Mouse (Mus musculus): ENCODE measurements around the gene Foxl1.

The Foxl1 gene

DNA sequence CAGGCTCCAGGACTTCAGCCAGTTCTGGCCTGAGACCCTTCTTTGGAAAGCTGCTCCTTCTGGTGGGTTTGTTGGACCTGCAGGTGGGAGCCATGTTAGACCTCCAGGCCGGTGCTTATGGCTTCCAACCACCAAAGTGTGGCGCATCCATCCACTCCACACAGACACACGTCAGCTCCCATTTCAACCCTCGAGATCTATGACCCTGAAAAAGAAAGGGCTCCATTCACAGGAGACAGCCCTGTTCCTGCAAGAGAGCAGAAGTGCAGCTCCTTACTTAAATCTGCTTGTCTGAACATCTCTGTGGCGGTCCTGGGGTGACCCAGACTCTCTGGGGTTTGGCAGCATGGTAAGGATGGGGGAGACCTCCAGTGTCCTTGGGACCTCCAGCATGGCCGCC lies 34.2 kb upstream of the Foxl1 start:
- DNase-seq = no peak

DNA sequence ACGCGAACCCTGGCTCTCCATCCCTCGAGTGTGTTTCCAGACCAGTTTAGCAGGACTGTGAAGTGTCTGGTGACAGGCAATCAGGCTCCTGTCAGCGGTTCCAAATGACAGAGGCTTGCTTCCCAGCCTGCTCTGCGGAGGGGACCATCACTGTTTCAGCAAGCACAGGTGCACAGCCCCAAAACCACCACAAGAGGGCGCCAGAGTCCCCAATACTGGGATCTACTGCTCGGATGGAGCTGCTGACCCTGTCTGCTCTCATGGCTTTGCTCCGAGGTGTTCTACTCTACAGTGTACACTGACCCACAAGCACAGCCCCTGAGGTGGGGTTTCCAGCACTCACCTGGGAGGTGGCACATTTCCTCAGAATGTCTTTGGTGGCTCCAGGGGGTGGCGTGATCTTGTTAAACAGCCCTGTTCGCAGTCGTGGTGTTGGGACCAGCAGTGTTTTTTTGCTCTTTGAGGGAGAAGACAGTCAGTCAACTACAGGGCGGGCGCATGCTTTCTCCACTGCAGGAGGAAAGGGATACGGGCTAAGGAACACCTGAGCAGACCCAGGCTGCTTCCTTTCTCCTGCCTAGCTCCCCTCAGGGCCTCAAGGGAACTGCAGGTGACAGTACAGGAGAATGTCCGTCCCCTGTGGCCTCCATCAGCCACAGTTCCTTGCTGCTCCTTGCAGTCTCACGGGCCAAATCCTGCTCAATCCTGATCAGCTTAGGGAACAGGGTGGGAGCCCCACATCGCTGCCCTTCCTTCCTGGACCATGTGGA lies 23.5 kb upstream of the Foxl1 start:
- peak; percentile 87 for DNase-seq

DNA sequence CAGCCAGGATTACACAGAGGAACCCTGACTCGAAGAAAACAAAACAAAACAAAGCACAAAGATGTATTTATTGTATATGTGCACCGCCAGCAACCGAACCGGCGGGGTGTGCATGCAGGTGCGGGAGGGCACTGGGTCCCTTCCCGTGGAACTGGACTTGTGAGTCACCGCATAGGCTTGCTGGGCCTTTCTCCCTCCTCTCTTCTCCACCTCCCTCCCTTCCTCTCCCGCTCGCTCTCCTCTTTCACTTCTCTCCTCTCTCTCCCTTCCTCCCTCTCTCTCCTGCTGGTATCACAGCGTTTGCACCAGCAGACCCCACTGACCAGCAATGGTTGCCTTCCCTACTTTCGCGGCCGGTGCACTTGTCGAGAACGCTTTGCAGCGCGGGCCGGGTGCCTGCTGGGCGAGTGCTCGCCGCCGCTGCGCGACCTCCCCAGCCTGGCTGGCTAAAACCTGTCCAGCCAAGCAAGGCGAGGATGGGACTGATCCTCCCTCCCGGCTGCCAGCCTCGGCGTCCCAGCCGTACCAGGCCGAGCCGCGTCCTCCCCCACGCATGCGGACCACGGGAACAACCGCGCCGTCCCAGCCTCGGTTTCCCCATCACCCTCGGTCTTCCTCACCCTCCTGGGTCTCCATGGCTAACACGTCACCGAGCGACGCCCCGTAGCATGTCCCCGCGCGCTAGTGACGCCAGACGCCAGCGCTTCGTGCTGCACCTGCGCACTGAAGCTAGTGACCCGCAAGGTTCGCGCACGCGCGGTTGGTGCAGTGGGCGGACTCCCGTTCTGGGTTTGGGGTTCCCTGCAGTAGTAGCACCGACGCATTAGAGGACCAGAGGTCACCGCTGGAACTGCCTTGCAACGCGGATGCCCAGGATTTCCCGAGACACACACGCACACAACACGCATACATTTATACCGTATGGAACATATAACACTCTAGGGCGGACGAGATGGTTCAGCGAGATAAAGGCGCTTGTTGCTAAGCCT lies 19.8 kb upstream of the Foxl1 start, which contains the start of gene Mthfsd:
Mthfsd (minus strand) TSS at position 725 of the 989 bp plus-strand sequence.
- DNase-seq = peak; percentile 99

DNA sequence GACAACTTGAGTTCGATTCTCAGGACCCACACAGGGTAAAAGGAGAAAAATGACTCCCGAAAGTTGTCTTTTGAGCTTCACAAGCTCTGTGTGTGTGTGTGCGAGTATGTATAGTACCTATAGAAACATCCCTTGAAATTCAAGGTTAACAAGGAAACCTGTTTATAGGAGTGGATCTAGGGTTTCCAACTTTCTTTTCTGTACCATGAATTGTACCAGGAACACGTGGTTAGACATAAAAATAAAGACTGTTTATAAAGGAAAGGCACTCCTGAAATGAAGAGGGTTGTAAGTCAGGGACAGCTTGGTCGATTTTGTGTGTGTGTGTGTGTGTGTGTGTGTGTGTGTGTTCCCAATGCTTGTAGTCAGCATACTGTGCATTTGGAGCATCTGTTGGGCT lies 19.1 kb upstream of the Foxl1 start:
- DNase-seq = no peak

DNA sequence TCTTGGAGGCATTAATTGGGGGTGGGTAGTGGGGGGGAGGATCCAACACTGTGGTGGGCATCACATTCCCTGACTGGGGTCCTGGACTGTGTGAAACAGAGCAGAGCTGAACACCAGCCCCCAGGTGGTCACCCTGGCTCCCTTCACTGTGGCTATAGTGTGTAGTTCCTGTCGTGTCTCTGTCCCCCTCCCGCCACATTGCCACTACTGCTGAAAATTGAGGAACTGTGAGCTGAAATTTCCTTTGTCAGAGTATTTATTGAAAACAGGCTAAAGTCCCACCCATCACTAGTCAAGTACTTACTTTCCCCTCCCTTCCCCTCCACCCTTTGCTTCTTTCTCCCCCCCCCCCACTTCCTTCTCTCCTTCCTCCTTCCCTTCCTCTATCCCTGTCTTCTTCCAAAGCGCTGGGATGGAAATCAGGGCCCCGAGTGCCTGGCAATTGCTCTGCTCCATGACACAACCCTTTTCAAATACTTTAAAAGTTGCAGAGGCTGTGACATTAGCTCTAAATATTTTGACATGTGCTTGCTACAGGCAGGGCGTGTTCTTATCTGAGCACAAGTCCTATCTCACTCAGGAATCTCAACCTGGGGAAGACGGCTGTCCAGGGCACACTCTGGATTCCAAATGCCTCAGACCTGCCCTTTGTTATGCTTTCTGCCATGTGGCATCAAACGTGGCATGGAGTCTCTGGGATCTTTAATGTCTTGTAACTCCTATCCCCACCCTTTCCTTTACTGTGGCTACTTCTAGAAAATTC lies 16.4 kb upstream of the Foxl1 start:
- no peak for DNase-seq

DNA sequence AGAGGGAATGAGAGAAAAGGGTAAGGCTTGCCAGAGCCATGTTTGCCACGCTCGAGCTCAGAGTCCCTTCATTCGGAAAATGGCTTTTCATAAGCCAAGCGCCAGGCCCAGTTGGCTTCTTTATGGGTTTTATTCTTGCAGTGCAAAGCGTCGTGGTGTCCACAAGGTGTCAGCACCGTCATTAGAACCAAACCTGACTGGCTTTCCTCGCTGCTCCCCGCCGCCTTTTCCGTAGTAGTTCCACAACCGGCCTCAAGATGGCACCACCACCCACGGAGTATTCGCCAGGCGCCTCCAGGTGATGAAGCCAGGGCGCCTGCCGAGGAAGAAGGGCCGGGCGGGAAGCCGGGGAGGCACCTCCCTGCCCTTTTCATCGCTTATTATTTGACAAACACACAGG lies 14.5 kb upstream of the Foxl1 start:
- peak; percentile 92 for DNase-seq

DNA sequence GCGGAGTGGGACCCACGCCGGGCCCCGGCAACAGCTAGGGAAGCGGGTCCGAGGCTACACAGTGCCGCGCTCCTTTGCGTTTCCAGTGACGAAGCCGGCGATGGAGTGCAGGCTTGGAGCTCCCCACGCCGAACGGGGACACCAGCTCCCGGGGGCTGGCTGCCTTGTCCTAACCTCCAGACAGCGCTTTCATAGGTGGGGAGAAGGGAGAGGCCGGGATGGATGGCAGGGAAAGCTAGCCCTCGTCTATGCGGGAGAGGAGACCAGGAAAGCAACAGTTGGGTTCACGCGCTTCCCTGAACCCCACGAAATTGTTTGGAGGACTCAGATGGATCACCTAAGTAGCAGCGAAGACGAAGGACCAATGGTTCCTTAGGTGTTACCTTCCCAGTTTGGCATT lies 12.6 kb upstream of the Foxl1 start:
- peak; percentile 42 for DNase-seq

DNA sequence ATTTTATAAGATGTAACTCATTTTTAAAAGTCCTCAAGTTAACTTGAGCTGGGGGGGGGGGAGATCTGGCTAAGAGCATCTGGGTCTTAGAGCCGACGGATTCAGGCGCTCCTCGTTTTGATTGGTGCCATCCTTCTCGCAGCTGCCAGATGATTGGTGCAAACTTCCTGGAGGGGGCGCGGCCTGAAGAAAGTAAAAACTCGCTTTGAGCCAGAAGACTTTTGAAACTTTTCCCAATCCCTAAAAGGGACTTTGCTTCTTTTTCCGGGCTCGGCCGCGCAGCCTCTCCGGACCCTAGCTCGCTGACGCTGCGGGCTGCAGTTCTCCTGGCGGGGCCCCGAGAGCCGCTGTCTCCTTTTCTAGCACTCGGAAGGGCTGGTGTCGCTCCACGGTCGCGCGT lies 11.8 kb upstream of the Foxl1 start, which contains the start of gene Foxc2:
Foxc2 (plus strand) TSS at position 224 of the 400 bp plus-strand sequence.
- peak; percentile 94 for DNase-seq

DNA sequence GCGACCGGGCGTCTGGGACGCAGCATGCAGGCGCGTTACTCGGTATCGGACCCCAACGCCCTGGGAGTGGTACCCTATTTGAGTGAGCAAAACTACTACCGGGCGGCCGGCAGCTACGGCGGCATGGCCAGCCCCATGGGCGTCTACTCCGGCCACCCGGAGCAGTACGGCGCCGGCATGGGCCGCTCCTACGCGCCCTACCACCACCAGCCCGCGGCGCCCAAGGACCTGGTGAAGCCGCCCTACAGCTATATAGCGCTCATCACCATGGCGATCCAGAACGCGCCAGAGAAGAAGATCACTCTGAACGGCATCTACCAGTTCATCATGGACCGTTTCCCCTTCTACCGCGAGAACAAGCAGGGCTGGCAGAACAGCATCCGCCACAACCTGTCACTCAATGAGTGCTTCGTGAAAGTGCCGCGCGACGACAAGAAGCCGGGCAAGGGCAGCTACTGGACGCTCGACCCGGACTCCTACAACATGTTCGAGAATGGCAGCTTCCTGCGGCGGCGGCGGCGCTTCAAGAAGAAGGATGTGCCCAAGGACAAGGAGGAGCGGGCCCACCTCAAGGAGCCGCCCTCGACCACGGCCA lies 11.1 kb upstream of the Foxl1 start:
- peak; percentile 69 for DNase-seq

DNA sequence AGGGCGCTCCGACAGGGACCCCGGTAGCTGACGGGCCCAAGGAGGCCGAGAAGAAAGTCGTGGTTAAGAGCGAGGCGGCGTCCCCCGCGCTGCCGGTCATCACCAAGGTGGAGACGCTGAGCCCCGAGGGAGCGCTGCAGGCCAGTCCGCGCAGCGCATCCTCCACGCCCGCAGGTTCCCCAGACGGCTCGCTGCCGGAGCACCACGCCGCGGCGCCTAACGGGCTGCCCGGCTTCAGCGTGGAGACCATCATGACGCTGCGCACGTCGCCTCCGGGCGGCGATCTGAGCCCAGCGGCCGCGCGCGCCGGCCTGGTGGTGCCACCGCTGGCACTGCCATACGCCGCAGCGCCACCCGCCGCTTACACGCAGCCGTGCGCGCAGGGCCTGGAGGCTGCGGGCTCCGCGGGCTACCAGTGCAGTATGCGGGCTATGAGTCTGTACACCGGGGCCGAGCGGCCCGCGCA lies 10.5 kb upstream of the Foxl1 start:
- DNase-seq = peak; percentile 71

DNA sequence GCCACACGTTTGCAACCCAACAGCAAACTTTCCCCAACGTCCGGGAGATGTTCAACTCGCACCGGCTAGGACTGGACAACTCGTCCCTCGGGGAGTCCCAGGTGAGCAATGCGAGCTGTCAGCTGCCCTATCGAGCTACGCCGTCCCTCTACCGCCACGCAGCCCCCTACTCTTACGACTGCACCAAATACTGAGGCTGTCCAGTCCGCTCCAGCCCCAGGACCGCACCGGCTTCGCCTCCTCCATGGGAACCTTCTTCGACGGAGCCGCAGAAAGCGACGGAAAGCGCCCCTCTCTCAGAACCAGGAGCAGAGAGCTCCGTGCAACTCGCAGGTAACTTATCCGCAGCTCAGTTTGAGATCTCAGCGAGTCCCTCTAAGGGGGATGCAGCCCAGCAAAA lies 9.8 kb upstream of the Foxl1 start:
- DNase-seq = no peak

DNA sequence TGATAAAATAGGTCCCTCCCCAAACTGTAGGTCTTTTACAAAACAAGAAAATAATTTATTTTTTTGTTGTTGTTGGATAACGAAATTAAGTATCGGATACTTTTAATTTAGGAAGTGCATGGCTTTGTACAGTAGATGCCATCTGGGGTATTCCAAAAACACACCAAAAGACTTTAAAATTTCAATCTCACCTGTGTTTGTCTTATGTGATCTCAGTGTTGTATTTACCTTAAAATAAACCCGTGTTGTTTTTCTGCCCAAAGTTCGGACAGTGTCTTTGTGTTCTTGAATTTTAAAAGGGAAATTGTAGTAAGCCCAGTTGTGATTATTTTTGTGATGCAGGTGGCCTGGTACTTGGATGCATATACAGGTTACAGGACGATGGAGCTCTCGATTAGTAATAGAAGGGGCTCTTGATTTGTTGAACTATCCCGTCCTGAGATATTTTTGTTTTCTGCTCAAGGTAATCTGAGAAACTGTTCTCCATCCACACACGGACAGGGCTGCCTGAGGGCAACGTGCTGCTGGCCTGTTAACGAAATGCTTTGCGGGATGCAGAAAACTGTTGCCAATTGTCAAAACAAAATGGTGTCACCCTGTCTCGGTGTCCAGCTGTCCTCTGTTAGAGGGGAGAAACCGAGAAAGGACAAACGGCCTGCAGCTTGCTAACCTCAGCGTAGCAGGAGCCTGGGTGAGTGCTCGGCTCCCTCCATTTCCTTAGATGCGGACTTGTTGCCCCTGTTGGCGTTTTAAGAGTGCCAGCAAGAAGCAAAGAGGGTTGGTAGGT lies 8.9 kb upstream of the Foxl1 start:
- DNase-seq = peak; percentile 42

DNA sequence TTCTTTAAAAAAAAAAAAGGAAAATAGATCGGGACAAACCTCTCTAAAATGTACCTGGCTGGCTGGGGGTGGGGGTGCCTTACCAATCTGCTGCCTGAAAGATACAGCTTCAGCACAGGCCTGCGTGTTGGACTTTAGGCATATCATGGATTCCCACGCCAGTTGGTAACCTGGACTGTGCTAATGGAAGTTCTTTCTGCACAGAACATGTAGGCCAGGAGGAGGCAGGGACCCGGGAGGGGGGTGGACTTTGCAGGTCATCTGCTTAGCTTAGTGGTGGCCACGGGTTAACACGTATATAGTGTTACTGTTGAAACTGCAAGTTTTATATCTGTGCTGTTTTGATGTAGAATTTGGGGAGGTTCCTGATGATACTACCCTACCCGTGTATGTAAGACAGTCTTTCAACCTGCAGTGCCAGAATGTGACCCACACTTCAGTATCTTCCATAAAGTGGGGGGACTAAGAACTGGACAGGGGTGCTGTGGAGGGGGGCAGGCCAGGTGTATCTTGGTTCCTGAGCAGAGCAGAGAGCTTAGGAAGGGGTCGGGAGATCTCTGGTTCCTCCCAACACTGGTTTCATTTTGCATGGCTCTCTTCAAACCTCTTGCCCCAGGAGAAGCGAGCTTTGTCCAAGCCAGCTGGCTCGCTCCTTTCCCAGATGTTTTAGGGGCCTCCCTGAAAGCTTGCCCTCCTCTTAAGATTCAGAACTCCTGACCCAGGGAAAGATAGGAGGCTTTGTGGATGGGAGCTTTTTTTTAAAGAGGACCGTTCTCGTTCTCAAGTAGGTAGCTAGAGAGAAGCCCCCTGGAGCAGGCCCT lies 7.9 kb upstream of the Foxl1 start:
- peak; percentile 21 for DNase-seq

DNA sequence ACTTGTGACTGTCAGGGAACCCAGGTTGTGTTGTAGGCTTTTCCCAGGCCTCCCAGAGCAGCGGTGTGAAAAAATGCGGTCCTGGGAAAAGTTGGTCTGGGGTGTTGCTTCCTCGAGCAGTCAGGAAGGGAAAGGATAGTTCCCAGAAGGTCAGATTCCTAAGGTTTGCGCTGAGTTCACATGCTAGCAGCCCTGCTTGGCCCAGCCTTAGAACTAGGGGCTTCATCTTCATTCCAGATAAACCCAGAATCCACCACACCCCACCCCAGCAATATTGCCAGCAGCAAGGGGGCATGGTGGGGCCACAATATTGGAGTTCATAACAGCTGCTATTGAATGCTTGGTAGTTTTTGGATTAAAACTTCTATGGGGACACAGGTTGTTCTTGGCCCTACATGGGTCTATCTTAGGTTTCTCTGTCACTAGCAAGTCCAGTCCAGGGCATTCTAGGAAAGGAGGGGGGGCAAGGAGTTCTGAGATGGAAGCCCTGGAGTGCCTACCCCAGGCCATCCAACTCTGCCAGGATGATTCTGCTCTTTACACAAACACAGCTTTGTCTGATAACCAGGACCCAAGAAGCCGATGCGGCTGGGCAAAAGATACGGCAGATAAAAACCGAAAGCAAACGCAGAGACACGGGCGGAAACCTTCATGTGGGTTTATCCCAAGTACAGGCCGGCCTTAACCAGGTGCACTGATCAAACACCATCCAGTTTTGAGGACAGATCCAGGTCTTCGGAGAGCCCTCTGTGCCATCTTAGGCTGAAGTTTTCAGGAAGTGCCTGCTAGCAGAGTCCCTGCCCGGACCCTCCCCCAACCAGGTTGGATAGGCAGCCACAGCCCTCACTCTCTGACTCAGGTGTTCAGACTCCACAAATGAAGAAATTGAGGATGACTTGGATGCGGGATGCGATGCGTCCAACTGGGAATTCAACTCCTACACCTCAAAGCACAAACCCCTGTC lies 7.0 kb upstream of the Foxl1 start:
- DNase-seq = peak; percentile 28

DNA sequence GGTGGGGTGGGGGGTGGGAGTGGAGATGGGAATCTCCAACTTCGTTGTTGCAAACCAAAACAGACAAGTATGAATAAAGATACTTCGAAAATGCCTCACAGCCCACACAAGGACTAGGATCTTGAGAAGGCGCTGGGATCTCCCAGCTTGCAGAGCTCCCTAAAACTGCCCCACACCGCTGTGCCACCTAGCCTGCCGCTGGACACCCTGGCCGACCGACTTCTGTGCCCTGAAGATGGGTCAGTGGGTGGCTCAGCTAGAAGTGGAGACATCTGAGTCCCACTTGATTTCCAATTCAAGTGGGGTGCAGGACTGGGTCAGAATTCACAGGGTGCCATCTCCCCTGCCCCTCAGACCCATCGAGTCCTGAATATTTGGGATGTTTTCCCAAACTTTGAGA lies 6.0 kb upstream of the Foxl1 start:
- DNase-seq = peak; percentile 10

DNA sequence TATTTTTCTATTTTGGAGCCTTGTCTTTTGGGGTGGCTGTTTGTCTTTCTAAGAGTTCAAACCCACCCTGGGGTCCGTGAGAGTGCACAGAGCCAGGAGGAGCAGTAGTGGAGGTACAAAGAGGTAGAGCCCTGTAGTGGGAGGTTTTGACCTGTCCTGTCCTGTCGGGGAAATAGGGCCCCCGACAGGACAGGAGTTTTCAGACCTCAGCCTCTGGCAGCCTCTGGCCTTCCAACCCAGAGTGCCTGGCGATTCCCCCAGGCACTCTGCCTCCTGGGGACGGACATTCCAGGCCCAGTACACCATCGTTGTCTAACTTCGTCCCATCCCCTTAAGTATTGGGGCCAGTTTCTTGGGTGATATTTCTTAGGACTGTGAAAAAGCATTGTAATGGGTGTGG lies 5.4 kb upstream of the Foxl1 start:
- DNase-seq = no peak

DNA sequence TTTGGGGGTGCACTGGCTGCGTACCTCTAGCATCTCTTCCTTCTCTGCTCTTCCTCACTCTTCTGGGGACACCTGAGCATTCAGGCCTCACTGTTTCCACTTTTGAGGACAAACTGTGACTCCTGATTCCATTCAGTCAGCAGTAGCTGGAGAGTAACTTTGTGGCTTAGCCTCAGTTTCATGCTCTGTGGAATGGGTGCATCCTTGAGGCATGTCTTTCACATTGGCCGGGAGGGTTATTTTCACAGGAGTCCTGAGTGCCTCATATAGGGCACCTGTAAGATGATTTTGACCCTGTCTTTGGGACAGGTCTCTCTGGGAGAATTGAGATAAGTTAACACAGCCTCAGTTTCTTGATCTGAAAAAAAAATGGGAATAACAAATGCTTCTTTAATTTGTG lies 4.6 kb upstream of the Foxl1 start:
- DNase-seq = no peak

DNA sequence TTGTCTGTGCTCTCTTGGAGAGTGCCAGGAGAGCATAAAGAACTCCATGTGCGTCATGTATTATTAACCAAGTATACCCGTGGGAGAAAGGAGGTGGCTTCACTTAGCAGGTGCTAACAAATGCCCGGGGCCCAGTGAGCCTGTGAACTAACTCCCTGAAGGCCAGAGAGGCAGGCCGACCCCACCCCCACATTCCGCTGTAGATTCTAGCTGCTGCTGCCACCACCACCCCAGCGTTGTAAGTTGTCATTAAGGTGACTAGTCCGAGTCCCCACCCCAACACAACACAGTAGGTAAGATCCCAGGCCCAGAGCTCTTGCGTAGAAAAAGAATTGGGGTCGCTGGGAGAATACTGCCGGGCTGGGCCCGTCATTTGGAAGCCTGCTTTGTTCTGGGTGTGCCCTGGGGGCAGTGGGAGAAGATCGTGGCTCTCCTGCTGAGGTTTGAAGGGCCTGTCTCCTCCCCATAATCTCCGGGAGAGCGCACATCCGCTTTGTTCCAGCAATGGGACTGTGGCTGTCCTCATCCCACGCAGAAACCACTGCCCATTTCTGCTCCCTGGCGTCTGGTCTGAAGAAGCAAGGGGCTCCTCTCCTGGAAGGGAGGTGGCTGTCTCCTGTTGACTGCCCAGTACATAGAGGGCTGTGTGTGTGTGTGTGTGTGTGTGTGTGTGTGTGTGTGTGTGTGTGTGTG lies 3.0 kb upstream of the Foxl1 start:
- peak; percentile 37 for DNase-seq
